In the genomic region with DNA sequence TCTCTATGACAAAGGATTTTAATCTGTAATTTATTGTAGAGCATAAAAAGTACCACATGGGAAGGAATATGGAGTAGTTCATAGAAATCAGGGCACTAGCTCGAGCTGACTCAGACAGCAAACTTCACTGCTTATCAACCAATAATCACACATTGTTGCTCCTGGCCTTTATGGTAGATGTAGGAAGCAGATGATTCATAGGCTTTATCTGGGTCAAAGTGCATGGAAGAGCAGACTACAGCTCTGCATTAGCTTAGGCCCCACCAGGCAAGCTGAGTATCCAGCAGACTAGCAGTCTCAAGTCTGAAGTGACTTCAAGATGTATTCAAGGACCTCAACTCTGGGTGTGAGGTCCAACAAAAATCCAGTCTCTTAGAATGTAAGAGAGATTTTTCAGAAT, we compare ENCODE assay signal across 22 mouse cellular contexts.
DNase-seq lines count a peak whose midpoint lies in the region; ATAC-seq and TF ChIP-seq lines count a peak whose summit lies in the region.
"Had no signal": no experiment of that assay in that cellular context is flagged by ENCODE, and none has a peak within 500 bp of the region (broad histone marks: within the 10 kb centered on the region; RNA-seq: fewer than 3 reads in every experiment).

No protein-coding gene starts in this region.

- WGBS in hindbrain, embryonic 13.5 days = 77% methylated on average over 1 of the region's 1 CpGs
- WGBS in hindbrain, embryonic 10.5 days = 85% methylated on average over 1 of the region's 1 CpGs
- 42% methylated on average over 1 of the region's 1 CpGs for WGBS in intestine, embryonic 14.5 days
- 26% methylated on average over 1 of the region's 1 CpGs for WGBS in large intestine, adult 2 months
- WGBS in kidney, adult 2 months = 84% methylated on average over 1 of the region's 1 CpGs

- H3K4me2 ChIP-seq in hindbrain, embryonic 13.5 days = no peak overlapping the region
- H3K4me2 ChIP-seq in intestine, embryonic 14.5 days (ENCODE audit: low read length) = no peak overlapping the region
- H3K4me2 ChIP-seq: embryonic facial prominence, embryonic 15.5 days; heart, embryonic 15.5 days had no signal

- H3K4me3 ChIP-seq in hindbrain, embryonic 13.5 days = no peak overlapping the region
- H3K4me3 ChIP-seq in hindbrain, embryonic 10.5 days = no peak overlapping the region
- H3K4me3 ChIP-seq in intestine, embryonic 14.5 days (ENCODE audit: low read depth, low read length) = no peak overlapping the region
- no peak overlapping the region for H3K4me3 ChIP-seq in kidney, adult 2 months (ENCODE audit: insufficient read depth, low read depth, low read length)
- H3K4me3 ChIP-seq: embryonic facial prominence, embryonic 15.5 days; erythroblast, embryonic 14.5 days; forebrain, embryonic 10.5 days; heart, embryonic 15.5 days had no signal

- no peak for DNase-seq in hindbrain, embryonic 10.5 days (ENCODE audit: low spot score)
- peak; percentile 67 for DNase-seq in 416B (ENCODE audit: low read depth)
- no peak for DNase-seq in intestine, embryonic 14.5 days (ENCODE audit: low spot score)
- peak; percentile 35 for DNase-seq in large intestine, adult 2 months (ENCODE audit: low read depth, low spot score)
- DNase-seq in kidney, adult 2 months = no peak
- DNase-seq in layer of hippocampus, adult 11-12 months (ENCODE audit: low spot score) = no peak
- DNase-seq in spleen, postnatal 4 days (ENCODE audit: low spot score in 2 of 2) = no peak
- DNase-seq: cerebellum, adult 2 months; cerebellum, postnatal 10 days; embryo, embryonic 11 days; gastrocnemius, postnatal 36 days; heart, adult 11 months had no signal

- no peaks in the 10 kb centered on the region for H3K4me1 ChIP-seq in hindbrain, embryonic 13.5 days (replicated peaks)
- no peaks in the 10 kb centered on the region for H3K4me1 ChIP-seq in hindbrain, embryonic 10.5 days (replicated peaks)
- H3K4me1 ChIP-seq in intestine, embryonic 14.5 days (replicated peaks; ENCODE audit: control insufficient read depth, insufficient read depth, low read length) = no peaks in the 10 kb centered on the region
- no peaks in the 10 kb centered on the region for H3K4me1 ChIP-seq in kidney, adult 2 months (ENCODE audit: control insufficient read depth, insufficient read depth, low read length)
- H3K4me1 ChIP-seq: embryonic facial prominence, embryonic 15.5 days; forebrain, embryonic 10.5 days; heart, embryonic 15.5 days had no signal

- H3K27me3 ChIP-seq in hindbrain, embryonic 13.5 days = no peaks in the 10 kb centered on the region
- no peaks in the 10 kb centered on the region for H3K27me3 ChIP-seq in hindbrain, embryonic 10.5 days (ENCODE audit: insufficient read depth, poor library complexity, severe bottlenecking)
- H3K27me3 ChIP-seq in intestine, embryonic 14.5 days (replicated peaks; ENCODE audit: control insufficient read depth, insufficient read depth, low read length) = no peaks in the 10 kb centered on the region
- no peaks in the 10 kb centered on the region for H3K27me3 ChIP-seq in kidney, adult 2 months (replicated peaks; ENCODE audit: control insufficient read depth, insufficient read depth, low read length)
- H3K27me3 ChIP-seq: embryonic facial prominence, embryonic 15.5 days; heart, embryonic 15.5 days; Patski had no signal

- ATAC-seq in hindbrain, embryonic 13.5 days (ENCODE audit: low FRiP score) = no peak
- 0 out of 2 replicates have a peak, but pooled peaks have one; percentile 79 for ATAC-seq in intestine, embryonic 14.5 days (replicated peaks; ENCODE audit: low FRiP score, low TSS enrichment, low read depth)
- ATAC-seq: activated CD4-positive, CD25-positive, alpha-beta regulatory T cell, adult 4 months; forebrain, embryonic 14.5 days; hindbrain, embryonic 16.5 days; inflammation-experienced regulatory T-cells, adult 6 months; Patski had no signal

- no peak for TF ChIP-seq CTCF in kidney, adult 2 months (conservative IDR thresholded peaks at IDR 0.05; ENCODE audit: insufficient read depth, insufficient read length, low read depth, low read length)

- no peak for TF ChIP-seq POLR2A in kidney, adult 2 months (IDR thresholded peaks at IDR 0.05; ENCODE audit: low read depth, low read length)

- H3K27ac ChIP-seq in hindbrain, embryonic 13.5 days = 0 out of 2 replicates have a peak overlapping the region, but pooled peaks have one; percentile 0
- H3K27ac ChIP-seq in hindbrain, embryonic 10.5 days = no peak overlapping the region
- no peak overlapping the region for H3K27ac ChIP-seq in intestine, embryonic 14.5 days (ENCODE audit: low read depth)
- no peak overlapping the region for H3K27ac ChIP-seq in kidney, adult 2 months (ENCODE audit: insufficient read depth, low read depth, low read length)
- H3K27ac ChIP-seq: embryonic facial prominence, embryonic 15.5 days; forebrain, embryonic 10.5 days; heart, embryonic 15.5 days had no signal

- H3K36me3 ChIP-seq in hindbrain, embryonic 13.5 days = peaks cover 14% of the 10 kb centered on the region
- H3K36me3 ChIP-seq in hindbrain, embryonic 10.5 days = peaks cover 15% of the 10 kb centered on the region
- H3K36me3 ChIP-seq in intestine, embryonic 14.5 days (ENCODE audit: control insufficient read depth, insufficient read depth, low read length) = peaks cover 7% of the 10 kb centered on the region
- H3K36me3 ChIP-seq in kidney, adult 2 months (ENCODE audit: control insufficient read depth, insufficient read depth, low read length) = peaks cover 1% of the 10 kb centered on the region; the same call in 1 of the 2 replicates

- no peaks in the 10 kb centered on the region for H3K9me3 ChIP-seq in hindbrain, embryonic 13.5 days
- H3K9me3 ChIP-seq in hindbrain, embryonic 10.5 days = no peaks in the 10 kb centered on the region
- H3K9me3 ChIP-seq in intestine, embryonic 14.5 days (ENCODE audit: control insufficient read depth, low read length) = no peaks in the 10 kb centered on the region
- H3K9me3 ChIP-seq: embryonic facial prominence, embryonic 15.5 days; forebrain, embryonic 10.5 days; heart, embryonic 15.5 days had no signal

- no peak overlapping the region for H3K9ac ChIP-seq in hindbrain, embryonic 13.5 days
- H3K9ac ChIP-seq in intestine, embryonic 14.5 days (ENCODE audit: low read length) = no peak overlapping the region
- H3K9ac ChIP-seq: embryonic facial prominence, embryonic 15.5 days; heart, embryonic 15.5 days had no signal

Comparison
In these comparisons a context has a peak if more than half of its experiments do, and no peak if none do; other contexts are left out.
1. DNase-seq: peak in 416B (single experiment) and large intestine, adult 2 months (single experiment); none in hindbrain, embryonic 10.5 days (single experiment), intestine, embryonic 14.5 days (single experiment), kidney, adult 2 months (single experiment), layer of hippocampus, adult 11-12 months (single experiment) and spleen, postnatal 4 days (0 of 2).